Mouse (Mus musculus): Measurements from ENCODE around the gene Thop1.

Thop1 gene

GRCm38 (mm10) chr10:81106113-81106721 lies 36.4 kb downstream of the Thop1 start:
- DNase-seq (ENCODE audit: low spot score in 2 of 2), result peak; percentile 86 to 91

- DNase-seq (ENCODE audit: low spot score in 2 of 2), result no peak
Observed at GRCm38 (mm10) chr10:81112946-81113345, 43.1 kb downstream of the Thop1 start.

GRCm38 (mm10) chr10:81119625-81120024 lies 49.8 kb downstream of the Thop1 start:
- no peak for DNase-seq (ENCODE audit: low spot score in 2 of 2)

- no peak for DNase-seq (ENCODE audit: low spot score in 2 of 2)
Observed at GRCm38 (mm10) chr10:81120650-81121049, 50.8 kb downstream of the Thop1 start.

GRCm38 (mm10) chr10:81122889-81123288 lies 53.1 kb downstream of the Thop1 start:
- DNase-seq (ENCODE audit: low spot score in 2 of 2), result no peak

GRCm38 (mm10) chr10:81123500-81123899 lies 53.7 kb downstream of the Thop1 start:
- no peak for DNase-seq (ENCODE audit: low spot score in 2 of 2)

All from urinary bladder, postnatal 4 days (tissue).